Mouse (Mus musculus): ENCODE measurements around the gene Exosc7. TPM values are rescaled to one million over a fixed set of nuclear protein-coding genes. Genes with fewer than 3 reads are reported as not detected.

Exosc7 gene
- polyA plus RNA-seq, 1 experiment from 2014 or later: 97.0 TPM

- Histone ChIP-seq H3K4me1 (peaks cover 20% of the 10 kb centered on the region), H3K4me3 (peak overlapping the region; percentile 92), H3K9ac (peak overlapping the region; percentile 95), H3K4me2 (replicated peaks) (peak overlapping the region; percentile 94), H3K27me3 (no peaks in the 10 kb centered on the region), H3K36me3 (peaks cover 11% of the 10 kb centered on the region), H3K9me3 (no peaks in the 10 kb centered on the region), H3K27ac (no peak overlapping the region)
- WGBS: 57% methylated on average over 8 of the region's 8 CpGs
- ATAC-seq (ENCODE audit: low FRiP score, low read depth): no peak
These were observed 1.2 kb upstream of the Exosc7 start for GRCm38 (mm10) chr9:123111751-123112221.

GRCm38 (mm10) chr9:123113931-123114330, 916 bp downstream of the Exosc7 start:
- Histone ChIP-seq H3K9me3 (no peaks in the 10 kb centered on the region), H3K27me3 (no peaks in the 10 kb centered on the region), H3K4me1 (peaks cover 20% of the 10 kb centered on the region), H3K36me3 (peaks cover 24% of the 10 kb centered on the region), H3K4me3 (peak overlapping the region; percentile 92), H3K9ac (peak overlapping the region; percentile 95), H3K27ac (no peak overlapping the region; the same call in 1 of the 2 replicates), H3K4me2 (replicated peaks) (peak overlapping the region; percentile 94)
- WGBS: 67% methylated on average over 6 of the region's 6 CpGs
- ATAC-seq (ENCODE audit: low FRiP score, low read depth): no peak

- H3K4me1 ChIP-seq: peaks cover 20% of the 10 kb centered on the region
- H3K27me3 ChIP-seq: no peaks in the 10 kb centered on the region
- H3K9ac ChIP-seq: no peak overlapping the region
- H3K4me3 ChIP-seq: no peak overlapping the region
- no peak for ATAC-seq (ENCODE audit: low FRiP score, low read depth)
- no peak overlapping the region for H3K4me2 ChIP-seq (replicated peaks)
- 90% methylated on average over 1 of the region's 1 CpGs for WGBS
- peaks cover 41% of the 10 kb centered on the region for H3K36me3 ChIP-seq
- no peak overlapping the region for H3K27ac ChIP-seq
- no peaks in the 10 kb centered on the region for H3K9me3 ChIP-seq
These were observed 2.6 kb downstream of the Exosc7 start for GRCm38 (mm10) chr9:123115566-123115965.

- 94% methylated on average over 3 of the region's 3 CpGs for WGBS
- no peak overlapping the region for H3K4me3 ChIP-seq
- H3K4me2 ChIP-seq (replicated peaks): no peak overlapping the region
- H3K9me3 ChIP-seq: no peaks in the 10 kb centered on the region
- H3K36me3 ChIP-seq: peaks cover 88% of the 10 kb centered on the region
- H3K27me3 ChIP-seq: no peaks in the 10 kb centered on the region
- no peak for ATAC-seq (ENCODE audit: low FRiP score, low read depth)
- H3K9ac ChIP-seq: no peak overlapping the region
- H3K27ac ChIP-seq: no peak overlapping the region
- no peaks in the 10 kb centered on the region for H3K4me1 ChIP-seq
These were observed 10.0 kb downstream of the Exosc7 start for GRCm38 (mm10) chr9:123123017-123123416.

- ATAC-seq (ENCODE audit: low FRiP score, low read depth): no peak
- H3K9me3 ChIP-seq: no peaks in the 10 kb centered on the region
- no peak overlapping the region for H3K27ac ChIP-seq
- H3K9ac ChIP-seq: no peak overlapping the region
- H3K36me3 ChIP-seq: peaks cover 88% of the 10 kb centered on the region
- no peak overlapping the region for H3K4me2 ChIP-seq (replicated peaks)
- H3K27me3 ChIP-seq: no peaks in the 10 kb centered on the region
- no peaks in the 10 kb centered on the region for H3K4me1 ChIP-seq
- H3K4me3 ChIP-seq: no peak overlapping the region
- WGBS: 96% methylated on average over 6 of the region's 6 CpGs
These were observed 10.8 kb downstream of the Exosc7 start for GRCm38 (mm10) chr9:123123571-123124412.

- Histone ChIP-seq H3K36me3 (peaks cover 88% of the 10 kb centered on the region), H3K27ac (no peak overlapping the region), H3K4me3 (no peak overlapping the region), H3K9ac (no peak overlapping the region), H3K4me1 (no peaks in the 10 kb centered on the region), H3K9me3 (no peaks in the 10 kb centered on the region), H3K4me2 (replicated peaks) (no peak overlapping the region), H3K27me3 (no peaks in the 10 kb centered on the region)
- WGBS: 99% methylated on average over 2 of the region's 2 CpGs
- no peak for ATAC-seq (ENCODE audit: low FRiP score, low read depth)
These were observed 11.5 kb downstream of the Exosc7 start for GRCm38 (mm10) chr9:123124413-123124981.

GRCm38 (mm10) chr9:123127663-123128062, 14.6 kb downstream of the Exosc7 start:
- no peak overlapping the region for H3K4me3 ChIP-seq
- WGBS: 96% methylated on average over 6 of the region's 6 CpGs
- no peaks in the 10 kb centered on the region for H3K27me3 ChIP-seq
- H3K36me3 ChIP-seq: peaks cover 89% of the 10 kb centered on the region
- no peak overlapping the region for H3K4me2 ChIP-seq (replicated peaks)
- no peak for ATAC-seq (ENCODE audit: low FRiP score, low read depth)
- no peaks in the 10 kb centered on the region for H3K9me3 ChIP-seq
- H3K27ac ChIP-seq: no peak overlapping the region
- H3K4me1 ChIP-seq: no peaks in the 10 kb centered on the region
- H3K9ac ChIP-seq: no peak overlapping the region

- Histone ChIP-seq H3K4me1 (peaks cover 11% of the 10 kb centered on the region), H3K9ac (no peak overlapping the region), H3K4me2 (replicated peaks) (no peak overlapping the region), H3K9me3 (no peaks in the 10 kb centered on the region), H3K27me3 (no peaks in the 10 kb centered on the region), H3K27ac (no peak overlapping the region), H3K36me3 (peaks cover 100% of the 10 kb centered on the region), H3K4me3 (no peak overlapping the region)
- 86% methylated on average over 3 of the region's 3 CpGs for WGBS
- ATAC-seq (ENCODE audit: low FRiP score, low read depth): no peak
These were observed 20.0 kb downstream of the Exosc7 start for GRCm38 (mm10) chr9:123132994-123133393.

GRCm38 (mm10) chr9:123136953-123137682, 24.1 kb downstream of the Exosc7 start:
- ATAC-seq (ENCODE audit: low FRiP score, low read depth): peak; percentile 36; the same call in 1 of the 2 replicates
- H3K4me1 ChIP-seq: peaks cover 15% of the 10 kb centered on the region
- 74% methylated on average over 7 of the region's 7 CpGs for WGBS
- H3K27ac ChIP-seq: no peak overlapping the region; the same call in 1 of the 2 replicates
- H3K27me3 ChIP-seq: no peaks in the 10 kb centered on the region
- H3K9me3 ChIP-seq: peaks cover 3% of the 10 kb centered on the region; the same call in 1 of the 2 replicates
- H3K4me3 ChIP-seq: no peak overlapping the region
- H3K36me3 ChIP-seq: peaks cover 88% of the 10 kb centered on the region
- 0 out of 2 replicates have a peak overlapping the region, but pooled peaks have one; percentile 2 for H3K9ac ChIP-seq
- no peak overlapping the region for H3K4me2 ChIP-seq (replicated peaks)

- H3K4me2 ChIP-seq (replicated peaks): no peak overlapping the region
- peaks cover 15% of the 10 kb centered on the region for H3K4me1 ChIP-seq
- no peak overlapping the region for H3K4me3 ChIP-seq
- H3K36me3 ChIP-seq: peaks cover 86% of the 10 kb centered on the region
- ATAC-seq (ENCODE audit: low FRiP score, low read depth): peak; percentile 72
- H3K27me3 ChIP-seq: no peaks in the 10 kb centered on the region
- peak overlapping the region; percentile 28; the same call in 1 of the 2 replicates for H3K27ac ChIP-seq
- H3K9me3 ChIP-seq: peaks cover 12% of the 10 kb centered on the region
- H3K9ac ChIP-seq: no peak overlapping the region
- 61% methylated on average over 5 of the region's 5 CpGs for WGBS
These were observed 26.0 kb downstream of the Exosc7 start for GRCm38 (mm10) chr9:123138891-123139474.

GRCm38 (mm10) chr9:123139887-123140614, 27.0 kb downstream of the Exosc7 start:
- Histone ChIP-seq H3K4me1 (peaks cover 15% of the 10 kb centered on the region), H3K27me3 (no peaks in the 10 kb centered on the region), H3K9me3 (peaks cover 18% of the 10 kb centered on the region), H3K4me3 (no peak overlapping the region), H3K4me2 (replicated peaks) (no peak overlapping the region), H3K36me3 (peaks cover 80% of the 10 kb centered on the region), H3K9ac (no peak overlapping the region), H3K27ac (no peak overlapping the region)
- no peak for ATAC-seq (ENCODE audit: low FRiP score, low read depth)
- WGBS: 89% methylated on average over 4 of the region's 4 CpGs

All from limb, embryonic 13.5 days (tissue).